Mouse (Mus musculus) spleen, adult 2 months (tissue): ENCODE results near the gene Mfn1. TPM values are rescaled to one million over a fixed set of nuclear protein-coding genes. Genes with fewer than 3 reads are reported as not detected.

Source experiments
- DNase-seq, 2 experiments: peaks; one replicate each; pipeline versions ENCODE4 v3.0.0 to v3.0.0-alpha.2; 2012 to 2021; ENCODE audit warnings: low spot score in 2 of 2, low read depth in 1 of 2
- H3K27ac ChIP-seq: fragments of 200-500 bp; 2 replicates; pipeline ENCODE4 v1.5.1; 2012; ENCODE audit warnings: low read length, inconsistent platforms; ENCODE audit not compliant: insufficient read depth
- H3K27me3 ChIP-seq: fragments of 200-500 bp; 2 replicates; pipeline ENCODE4 v1.6.1; 2012; ENCODE audit warnings: mild to moderate bottlenecking, moderate library complexity, low read length, inconsistent platforms; ENCODE audit not compliant: control insufficient read depth, insufficient read depth
- H3K36me3 ChIP-seq: fragments of 200-500 bp; 2 replicates; pipeline ENCODE4 v1.6.1; 2012; ENCODE audit warnings: mild to moderate bottlenecking, low read length, inconsistent platforms; ENCODE audit not compliant: control insufficient read depth, insufficient read depth
- H3K4me1 ChIP-seq: fragments of 200-500 bp; 2 replicates; pipeline ENCODE4 v1.6.1; 2011; ENCODE audit warnings: inconsistent platforms; ENCODE audit not compliant: control insufficient read depth, insufficient read depth, insufficient read length
- H3K4me3 ChIP-seq: fragments of 200-500 bp; 2 replicates; pipeline ENCODE4 v1.5.1; 2011; ENCODE audit warnings: mild to moderate bottlenecking, inconsistent platforms; ENCODE audit not compliant: insufficient read depth, insufficient read length; ENCODE audit errors: extremely low read depth
- CTCF ChIP-seq: fragments of 200-500 bp; IDR thresholded peaks from 2 replicates; pipeline ENCODE4 v1.5.1; 2011; ENCODE audit warnings: mild to moderate bottlenecking, inconsistent platforms; ENCODE audit not compliant: insufficient read depth, insufficient read length, insufficient replicate concordance; ENCODE audit errors: extremely low read depth
- POLR2A ChIP-seq: fragments of 200-500 bp; IDR thresholded peaks from 2 replicates; pipeline ENCODE4 v1.6.1; 2011; ENCODE audit warnings: low read depth, low read length, inconsistent platforms
- WGBS: fragments of 180-500 bp; shearing (Covaris S2); methylation state at CpG from one replicate; pipeline ENCODE4 v1.1.7; 2018; 5-methylcytosine and 5-hydroxymethylcytosine counted together
- polyA plus RNA-seq: library from polyadenylated mRNA; depleted of rRNA; stranded (reverse); fragments of >200 nt; gene quantifications from 2 replicates; pipeline ENCODE4 v1.2.3, GENCODE M21; 2012; rRNA removed

The Mfn1 gene
- polyA plus RNA-seq, 1 experiment, result 3.4 TPM

DNA sequence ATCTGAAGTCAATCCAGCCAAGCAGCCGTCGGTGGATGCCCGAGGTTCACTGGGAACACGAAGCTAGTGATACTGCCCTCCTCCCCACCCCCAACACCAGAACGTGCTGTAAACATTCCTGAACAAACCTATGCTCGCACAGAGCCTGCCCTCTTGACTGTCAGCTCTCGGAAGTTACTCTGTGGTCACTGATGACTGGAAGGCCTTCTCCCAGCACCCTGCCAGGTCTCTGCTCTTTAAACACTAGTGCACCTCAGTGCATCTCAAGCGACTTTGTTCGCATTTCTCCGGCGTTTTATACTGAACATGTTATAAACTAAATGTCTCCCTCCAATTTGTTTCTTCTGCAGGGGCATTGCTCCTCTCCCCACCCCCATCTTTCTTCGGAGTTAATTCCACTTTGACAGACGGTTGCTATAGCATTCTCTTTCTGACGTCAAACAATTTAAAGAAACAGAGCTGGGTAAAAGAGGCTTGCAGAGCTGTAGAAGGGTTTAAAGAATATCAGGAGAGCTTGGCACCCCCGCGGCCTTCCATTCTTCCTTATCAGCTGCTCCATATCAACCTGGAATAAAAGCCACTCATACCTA lies 87.9 kb downstream of the Mfn1 start:
- peak overlapping the region; percentile 59 for H3K4me3 ChIP-seq
- H3K36me3 ChIP-seq, result no peaks in the 10 kb centered on the region
- no peak overlapping the region for H3K27ac ChIP-seq
- H3K4me1 ChIP-seq, result no peaks in the 10 kb centered on the region; the same call in 1 of the 2 replicates
- TF ChIP-seq POLR2A (no peak), CTCF (no peak)
- DNase-seq, result no peak
- 53% methylated on average over 16 of the region's 16 CpGs for WGBS
- peaks cover 6% of the 10 kb centered on the region for H3K27me3 ChIP-seq

GRCm38 (mm10) chr3:32621658-32622057 lies 92.4 kb downstream of the Mfn1 start:
- no peak for DNase-seq
- H3K27me3 ChIP-seq, result peaks cover under 1% of the 10 kb centered on the region
- WGBS, result 80% methylated on average over 1 of the region's 1 CpGs
- no peak overlapping the region for H3K4me3 ChIP-seq
- no peak overlapping the region for H3K27ac ChIP-seq
- TF ChIP-seq CTCF, result no peak
- no peak for TF ChIP-seq POLR2A
- no peaks in the 10 kb centered on the region for H3K4me1 ChIP-seq
- no peaks in the 10 kb centered on the region for H3K36me3 ChIP-seq

GRCm38 (mm10) chr3:32622106-32622505 lies 92.8 kb downstream of the Mfn1 start:
- Histone ChIP-seq H3K4me1 (no peaks in the 10 kb centered on the region), H3K27ac (no peak overlapping the region), H3K36me3 (no peaks in the 10 kb centered on the region), H3K27me3 (no peaks in the 10 kb centered on the region), H3K4me3 (no peak overlapping the region)
- no peak for TF ChIP-seq CTCF
- no peak for TF ChIP-seq POLR2A
- 86% methylated on average over 3 of the region's 3 CpGs for WGBS
- no peak for DNase-seq

- Histone ChIP-seq H3K36me3 (no peaks in the 10 kb centered on the region), H3K4me3 (no peak overlapping the region), H3K4me1 (no peaks in the 10 kb centered on the region), H3K27me3 (no peaks in the 10 kb centered on the region), H3K27ac (no peak overlapping the region)
- DNase-seq, result no peak
- TF ChIP-seq CTCF (no peak), POLR2A (no peak)
- WGBS, result 85% methylated on average over 7 of the region's 7 CpGs
These were observed 98.9 kb downstream of the Mfn1 start for GRCm38 (mm10) chr3:32628141-32628540.

Other genes with a start within 250 kb of the Mfn1 start
- 3.7 and 4.9 TPM in 2 replicates for gene Zmat3, start 163.5 kb upstream of the Mfn1 start, polyA plus RNA-seq
- gene Pik3ca, start 131.8 kb upstream of the Mfn1 start, polyA plus RNA-seq, result 3.6 and 3.7 TPM in 2 replicates
- 0.23 and 0.25 TPM in 2 replicates for gene Kcnmb3, start 37.2 kb upstream of the Mfn1 start, polyA plus RNA-seq
- 22.6 and 23.6 TPM in 2 replicates for gene Zfp639, start 19.2 kb upstream of the Mfn1 start, polyA plus RNA-seq
- gene Gnb4, start 87.1 kb downstream of the Mfn1 start, polyA plus RNA-seq, result 11.2 and 13.9 TPM in 2 replicates
- 12.9 and 14.8 TPM in 2 replicates for gene Actl6a, start 176.8 kb downstream of the Mfn1 start, polyA plus RNA-seq
- 65.3 and 82.2 TPM in 2 replicates for gene Ndufb5, start 207.5 kb downstream of the Mfn1 start, polyA plus RNA-seq
- 0.50 and 0.82 TPM in 2 replicates for gene Mrpl47, start 208.1 kb downstream of the Mfn1 start, polyA plus RNA-seq